Mouse (Mus musculus) c-Kit-positive CD71-positive TER-119-positive erythroid progenitor cells, embryonic 14.5 days (primary cell): ENCODE measurements around the gene Tbx21.

Source experiments
- DNase-seq: peaks from one replicate; pipeline ENCODE4 v3.0.0-alpha.2; 2013; ENCODE audit warnings: low spot score

The Tbx21 gene

DNA sequence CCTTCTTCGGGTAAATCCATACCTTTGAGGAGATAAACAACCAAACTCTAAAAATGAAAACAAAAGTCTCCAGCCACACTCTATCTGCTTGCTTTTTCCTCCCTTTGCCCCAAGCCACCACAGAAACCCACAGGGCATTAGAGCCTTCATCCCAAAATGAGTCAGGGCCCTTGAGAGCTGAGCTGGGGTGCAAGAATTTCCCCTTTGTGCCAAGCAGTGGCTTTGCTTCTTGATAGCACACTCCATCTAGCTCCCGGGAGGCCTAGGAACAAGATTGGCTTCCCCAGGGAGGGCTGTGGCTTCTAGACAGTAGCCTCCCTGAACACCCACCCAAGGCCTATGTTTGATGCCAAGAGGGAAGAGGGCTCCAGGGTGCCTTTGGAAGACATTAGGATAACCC, 16.6 kb upstream of the Tbx21 start:
- no peak for DNase-seq

DNA sequence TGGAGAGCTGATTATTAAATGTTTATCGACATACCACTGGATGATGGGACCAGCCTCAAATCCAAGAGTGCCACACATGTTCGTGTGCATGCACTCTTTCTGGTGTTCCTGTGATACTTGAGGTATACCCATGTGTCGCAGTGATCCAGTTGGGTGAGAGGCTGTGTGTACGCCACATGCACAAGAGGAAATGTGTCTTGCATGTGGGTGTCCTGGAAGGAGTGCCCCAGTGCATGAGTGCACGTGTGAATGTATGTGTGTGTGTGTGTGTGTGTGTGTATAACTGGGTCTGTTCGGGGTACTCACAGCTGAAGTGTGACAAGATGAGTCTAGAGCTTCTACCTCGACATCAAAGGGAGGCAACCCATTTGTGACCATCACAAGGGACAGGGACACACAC, 15.2 kb upstream of the Tbx21 start:
- DNase-seq: no peak

DNA sequence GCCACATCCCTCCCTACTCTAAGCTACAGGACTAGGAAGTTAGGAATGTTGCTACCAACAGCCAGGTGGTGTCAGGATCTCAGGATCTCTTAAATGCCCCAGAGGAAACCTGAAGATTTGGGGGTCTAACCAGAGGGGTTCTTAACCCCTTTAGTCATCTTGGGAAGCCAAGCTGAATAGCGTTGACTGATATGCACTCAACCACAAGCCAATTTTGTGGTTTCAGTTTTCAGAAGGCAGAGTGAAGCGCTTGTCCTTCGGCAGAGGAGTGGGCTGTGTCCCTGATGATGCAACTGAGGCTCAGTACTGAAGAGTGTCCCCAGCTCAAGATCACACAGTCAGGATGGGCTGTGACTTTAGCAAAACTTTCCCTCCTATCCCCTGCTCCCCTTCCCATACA, 13.8 kb upstream of the Tbx21 start:
- no peak for DNase-seq

DNA sequence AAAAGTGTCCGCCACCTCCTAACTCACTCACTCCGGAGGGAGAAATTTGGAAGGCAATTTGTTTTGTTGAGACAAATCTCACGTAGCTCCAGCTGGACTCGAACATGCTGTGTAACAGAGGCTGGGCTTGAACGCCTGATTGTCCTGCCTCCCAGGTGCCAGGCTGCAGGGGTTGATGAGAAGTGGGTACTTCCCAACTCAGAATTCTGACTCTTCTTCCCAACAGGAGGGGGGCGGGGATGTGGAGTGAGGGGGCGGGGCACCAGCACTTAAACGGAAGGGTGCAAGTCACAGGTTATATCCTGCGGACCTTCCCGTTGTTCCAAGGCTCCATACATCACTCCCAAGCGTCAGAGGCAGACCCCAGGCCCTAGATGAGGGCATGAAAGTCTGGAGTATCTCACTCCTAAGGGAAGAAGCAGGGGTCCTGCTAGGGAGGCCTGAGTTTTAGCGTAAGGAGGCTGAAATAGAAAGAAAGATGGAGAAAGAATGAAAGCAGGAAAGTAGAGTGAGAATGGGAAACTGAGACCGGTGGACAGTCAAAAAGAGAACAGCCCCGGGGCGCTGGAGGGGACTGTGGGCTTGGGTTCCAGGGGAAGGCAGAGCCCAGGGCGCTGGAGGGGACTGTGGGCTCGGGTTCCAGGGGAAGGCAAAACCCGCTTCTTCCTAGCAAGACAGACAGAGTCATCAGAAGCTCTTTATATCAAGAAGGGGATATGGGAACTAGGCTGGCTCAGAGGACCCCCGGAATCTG, 12.5 kb upstream of the Tbx21 start:
- DNase-seq: no peak

DNA sequence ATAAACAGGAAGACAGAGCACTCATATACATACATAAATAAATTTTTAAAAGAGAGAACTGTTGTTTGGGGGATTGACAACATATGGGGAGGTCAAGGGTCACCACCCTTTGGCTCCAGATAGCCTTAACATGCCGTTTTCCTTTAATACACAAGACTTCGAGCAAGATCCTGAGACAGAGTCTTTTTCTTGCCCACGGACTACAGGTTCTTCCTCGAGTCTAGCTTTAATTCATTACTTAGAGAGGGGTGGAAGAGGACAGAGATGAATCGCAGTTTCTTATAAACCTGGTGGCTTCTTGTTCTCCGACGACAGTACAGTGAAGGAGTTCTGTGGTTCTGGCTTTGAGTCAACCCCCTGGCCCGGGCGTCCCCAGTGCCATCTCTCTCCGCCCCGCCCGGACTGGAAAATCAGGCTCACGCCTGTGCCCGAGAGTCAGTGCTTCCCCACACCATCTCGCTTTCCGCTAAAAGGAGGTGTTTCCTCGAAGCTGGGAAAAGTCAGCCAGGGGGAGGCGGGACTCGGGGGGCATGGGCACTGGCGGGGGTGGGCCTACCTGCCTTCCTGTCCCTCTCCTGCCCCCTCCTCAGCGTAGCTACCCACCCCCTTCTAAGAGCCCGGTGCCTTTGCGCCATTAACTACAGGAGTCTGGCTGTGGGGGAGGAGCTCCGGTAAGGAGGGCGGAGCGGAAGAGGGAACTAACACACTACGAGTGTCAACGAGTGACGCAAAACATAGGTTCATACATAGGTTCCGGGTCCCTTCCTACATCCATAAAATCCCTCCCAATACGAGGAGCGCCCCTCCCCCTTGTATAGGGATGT, 11.7 kb upstream of the Tbx21 start:
- DNase-seq: peak; percentile 37

DNA sequence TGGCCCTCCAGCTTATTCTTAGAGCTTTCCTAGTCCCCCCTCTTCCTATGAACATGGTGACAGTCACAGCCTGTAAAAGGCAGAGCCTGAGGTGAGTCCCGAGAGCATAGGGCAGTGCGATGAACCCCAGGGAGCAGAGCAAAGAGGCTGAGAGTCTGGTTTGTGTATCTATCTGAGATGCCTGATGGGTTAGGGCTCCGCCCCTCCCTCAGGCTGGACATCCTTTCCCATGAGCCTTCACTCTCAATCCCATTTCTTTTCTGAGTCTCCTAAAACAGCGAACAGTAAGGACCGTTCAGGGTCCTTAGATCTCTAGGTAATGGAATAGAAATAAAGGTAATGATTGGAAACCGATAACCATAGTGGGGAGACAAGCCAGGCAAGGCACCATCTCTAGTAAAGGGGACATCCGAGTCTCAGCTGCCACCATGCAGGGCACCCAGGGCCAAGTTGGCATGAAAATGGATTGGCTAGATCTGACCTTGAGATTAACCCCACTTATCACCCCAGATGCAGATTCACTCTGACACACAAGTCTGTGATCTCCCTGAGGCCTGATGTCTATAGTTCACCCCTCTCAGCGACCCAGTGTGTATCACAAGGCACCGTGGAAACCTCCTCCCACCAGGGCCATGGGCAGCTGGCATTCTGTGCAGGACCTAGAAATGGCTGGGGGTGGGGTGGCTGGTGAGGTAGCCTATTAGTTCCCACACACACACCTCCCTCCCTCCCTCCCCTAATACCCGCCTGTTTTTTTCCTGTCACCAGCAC, 9.3 kb upstream of the Tbx21 start:
- DNase-seq: no peak

DNA sequence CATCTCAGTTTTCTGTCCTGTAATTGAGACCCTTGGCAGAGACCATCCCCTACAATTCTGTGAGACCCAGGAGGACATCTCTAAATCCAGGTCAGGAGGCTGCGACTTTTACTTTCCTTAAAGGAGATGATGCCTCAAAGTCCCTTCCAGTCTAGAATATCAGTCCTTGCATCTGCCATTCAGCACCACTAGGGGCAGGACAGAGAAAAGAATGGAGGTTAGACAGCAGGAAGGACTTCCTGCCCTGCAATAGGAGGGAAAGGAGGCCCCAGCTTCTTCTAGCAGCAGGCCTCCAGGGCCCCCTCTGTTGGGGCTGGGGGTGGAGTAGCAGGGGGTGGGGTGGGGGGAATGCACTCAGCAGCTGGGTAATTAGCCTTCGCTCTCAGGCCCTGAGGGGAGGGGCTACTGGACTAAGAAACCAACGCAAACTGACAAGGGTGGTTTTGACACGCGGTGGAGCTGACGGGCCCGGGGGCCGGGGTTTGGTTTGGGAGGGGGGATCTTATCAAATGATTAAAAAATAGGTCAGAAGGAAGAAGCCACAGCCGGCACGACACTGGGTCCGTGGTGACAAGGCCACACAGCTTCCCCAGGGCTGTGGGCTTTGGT, 8.3 kb upstream of the Tbx21 start:
- peak; percentile 28 for DNase-seq

DNA sequence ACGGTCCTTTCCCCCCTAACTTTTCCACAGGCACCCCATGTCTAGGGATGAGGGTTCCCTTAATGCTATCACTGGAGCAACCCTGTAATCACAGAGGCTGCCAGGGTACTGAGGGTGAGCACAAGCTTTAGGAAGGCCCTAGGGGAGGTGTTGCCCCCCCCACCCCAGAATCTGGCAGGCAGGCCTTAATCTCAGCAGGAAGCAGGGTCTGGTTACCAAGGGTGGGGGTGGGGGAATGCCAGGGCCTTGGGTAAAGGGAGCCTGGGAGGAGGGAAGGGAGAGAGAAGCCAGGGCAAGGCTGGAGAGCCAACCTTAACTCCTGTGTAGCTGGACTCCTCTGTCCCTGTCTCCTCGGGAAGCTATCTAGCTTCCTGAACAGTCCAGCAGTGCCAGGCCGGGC, 5.5 kb upstream of the Tbx21 start:
- DNase-seq: no peak

DNA sequence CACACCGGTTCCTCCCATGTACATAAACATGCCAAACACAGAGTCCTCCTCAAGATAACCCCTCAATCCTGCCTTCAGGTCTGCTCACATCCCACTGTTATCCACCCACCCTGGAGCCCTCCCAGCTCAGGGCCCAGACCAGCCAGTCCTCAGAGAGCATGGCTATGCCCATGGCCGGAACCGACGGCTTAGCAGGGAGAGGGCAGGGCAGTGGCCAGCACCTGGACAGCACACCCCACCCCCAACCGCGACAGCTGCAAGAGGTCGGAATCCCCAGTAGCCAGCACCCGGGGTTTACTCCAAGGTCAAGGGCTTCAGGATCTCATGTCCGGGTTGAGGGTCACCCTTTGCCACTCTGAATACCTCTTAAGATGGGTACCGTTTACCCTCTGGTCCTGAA, 5.1 kb upstream of the Tbx21 start:
- no peak for DNase-seq

DNA sequence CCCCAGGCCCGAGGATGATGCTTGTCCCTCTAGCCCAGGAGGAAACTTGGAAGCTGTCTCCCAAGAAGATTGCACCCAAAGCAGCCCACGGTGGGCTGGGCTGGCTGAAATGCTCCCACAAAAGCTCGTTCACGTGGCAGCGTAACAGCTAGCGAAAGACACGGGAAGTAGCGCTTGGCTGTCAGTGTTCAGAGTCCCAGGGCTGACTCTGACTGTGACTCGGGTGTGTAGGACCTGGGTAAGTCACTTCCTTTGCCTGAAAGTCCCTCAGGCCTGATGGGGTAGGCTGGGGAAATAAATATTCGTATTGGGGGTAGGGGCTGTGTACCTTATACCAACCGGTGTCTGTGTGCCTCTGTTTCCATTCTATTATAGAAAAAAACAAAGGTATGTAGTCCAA, 666 bp upstream of the Tbx21 start:
- DNase-seq: no peak

DNA sequence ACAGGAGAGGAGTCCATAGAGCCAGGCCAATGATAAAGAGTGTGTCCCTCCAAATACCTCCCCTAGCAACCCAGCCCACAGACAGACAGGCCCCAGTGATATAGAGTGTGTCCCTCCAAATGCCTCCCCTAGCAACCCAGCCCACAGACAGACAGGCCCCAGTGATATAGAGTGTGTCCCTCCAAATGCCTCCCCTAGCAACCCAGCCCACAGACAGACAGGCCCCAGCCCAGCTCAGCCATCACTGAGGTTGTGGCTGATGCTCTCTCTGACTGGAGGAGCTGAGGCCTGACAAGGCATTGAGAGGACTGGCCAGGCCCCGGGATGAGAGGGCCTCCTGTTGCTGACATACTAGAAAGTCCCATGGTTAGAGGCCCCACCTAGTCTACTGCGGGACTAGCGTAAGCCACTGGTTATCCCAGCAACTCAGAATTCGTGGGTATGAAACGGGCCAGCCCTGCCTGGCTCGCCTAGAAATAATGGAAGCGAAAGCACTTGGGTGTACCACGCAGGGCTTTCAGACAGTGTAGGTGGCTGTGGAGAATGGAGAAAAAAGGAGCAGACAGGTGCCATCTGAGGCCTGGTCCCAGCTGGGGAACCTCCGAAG, 2.5 kb downstream of the Tbx21 start:
- no peak for DNase-seq

DNA sequence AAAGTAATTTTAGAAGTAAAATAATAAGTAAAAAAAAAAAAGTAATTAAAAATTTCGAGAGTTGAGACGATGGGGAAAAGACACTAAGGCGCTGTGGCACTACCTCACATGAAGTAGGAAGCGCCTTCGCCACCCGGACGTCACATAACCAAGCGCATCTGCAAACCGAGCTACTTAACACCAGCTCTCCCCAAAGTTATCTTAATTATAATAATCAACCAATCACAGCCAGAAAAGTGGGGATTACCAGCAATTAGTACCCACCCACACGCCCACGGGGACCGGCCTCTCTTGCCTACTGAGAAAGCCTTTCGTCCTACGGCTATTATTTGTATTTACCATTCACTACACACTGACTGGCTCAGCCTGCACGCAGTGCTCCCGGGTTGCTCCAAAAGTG, 6.2 kb downstream of the Tbx21 start:
- no peak for DNase-seq

DNA sequence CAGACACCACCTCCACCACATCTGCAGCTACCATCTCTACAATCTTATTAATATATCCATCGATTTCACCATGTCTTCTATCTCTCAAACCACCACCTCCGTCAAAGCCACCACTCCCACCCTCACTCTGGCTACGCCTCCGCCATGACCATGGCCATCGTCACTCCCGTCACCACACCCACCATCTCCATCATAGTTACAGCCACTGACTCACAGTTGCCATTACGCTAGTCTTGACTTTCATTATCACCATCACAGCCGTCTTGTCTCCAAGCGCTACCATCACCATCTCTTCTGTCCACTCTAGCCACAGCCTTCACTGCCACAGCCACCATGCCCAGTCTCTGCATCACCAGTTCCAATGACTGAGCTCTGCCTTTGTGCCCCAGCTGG, 11.0 kb downstream of the Tbx21 start:
- DNase-seq: no peak

DNA sequence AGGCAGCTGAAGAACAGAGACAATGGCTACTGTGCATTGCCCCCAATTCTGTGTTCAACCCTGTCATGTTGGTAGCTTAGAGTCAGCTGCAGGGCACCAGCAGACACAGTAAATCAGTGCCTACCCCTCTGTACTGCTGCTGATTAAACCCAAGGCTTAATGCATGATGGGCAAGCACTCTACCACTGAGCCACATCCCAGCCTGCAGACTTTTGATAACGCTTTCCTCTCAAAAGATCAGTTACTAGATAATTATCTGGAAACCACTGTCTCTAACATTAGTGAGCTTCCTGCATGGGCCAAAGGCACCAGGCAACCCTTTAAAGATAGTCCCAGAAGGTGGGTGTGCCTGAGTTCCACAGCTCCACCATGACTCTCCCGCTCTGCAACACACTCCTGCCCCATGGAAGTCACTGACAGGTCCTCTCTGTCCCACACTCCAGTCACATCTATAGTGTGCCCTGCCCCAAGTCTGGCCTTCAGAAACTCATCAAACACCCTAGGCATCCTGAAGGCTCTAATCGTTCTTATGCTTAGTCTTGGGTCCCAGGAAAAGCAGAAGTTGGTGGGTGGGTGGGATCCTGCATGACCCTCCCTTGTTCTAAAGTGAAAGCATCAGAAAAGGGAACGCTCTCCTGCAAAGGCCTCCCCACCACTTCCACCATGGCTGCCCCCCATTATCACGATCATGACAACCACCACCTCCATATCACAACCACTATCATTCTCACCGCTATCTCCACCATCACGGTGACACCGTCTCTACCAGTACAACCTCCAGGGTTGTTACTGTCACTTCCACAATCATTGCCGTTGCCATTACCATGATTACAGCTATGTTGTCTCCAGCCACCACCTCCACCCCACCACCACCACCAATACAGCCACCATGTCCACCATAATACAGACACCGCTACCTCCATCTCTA, 11.7 kb downstream of the Tbx21 start:
- DNase-seq: no peak

DNA sequence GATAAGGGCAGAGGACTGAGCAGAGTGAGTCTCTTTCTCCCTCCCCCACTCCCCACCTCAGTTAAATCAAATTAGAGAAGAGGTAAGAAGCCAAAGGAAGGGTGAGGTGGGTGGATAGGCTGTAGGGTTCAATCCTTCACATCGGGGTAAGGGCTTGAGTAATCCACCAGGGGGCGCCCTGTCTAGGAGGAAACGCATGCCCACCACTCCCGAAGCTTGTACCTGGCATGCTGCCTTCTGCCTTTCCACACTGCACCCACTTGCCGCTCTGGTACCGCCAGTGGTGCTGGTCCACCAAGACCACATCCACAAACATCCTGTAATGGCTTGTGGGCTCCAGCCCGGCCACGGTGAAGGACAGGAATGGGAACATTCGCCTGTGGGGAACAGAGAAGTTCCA, 13.4 kb downstream of the Tbx21 start:
- peak; percentile 42 for DNase-seq

DNA sequence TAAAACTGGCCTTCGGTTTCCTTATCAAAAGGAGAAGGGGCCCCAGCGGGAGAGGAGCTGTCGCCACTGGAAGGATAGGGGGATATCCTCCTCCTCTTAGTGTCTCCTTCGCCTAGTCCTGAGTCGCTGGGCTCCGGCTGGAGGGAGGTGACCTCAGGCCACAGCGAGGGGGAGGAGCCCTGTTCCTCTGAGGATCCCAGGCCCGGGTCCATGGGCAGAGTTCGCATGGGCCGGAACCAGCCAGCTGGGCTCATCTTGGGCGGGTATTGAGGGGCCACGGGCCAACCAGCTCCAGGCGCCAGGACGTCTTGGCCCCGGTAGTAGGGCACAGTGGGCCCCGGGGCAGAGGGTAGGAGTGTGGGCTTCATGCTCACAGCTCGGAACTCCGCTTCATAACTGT, 16.3 kb downstream of the Tbx21 start:
- no peak for DNase-seq

DNA sequence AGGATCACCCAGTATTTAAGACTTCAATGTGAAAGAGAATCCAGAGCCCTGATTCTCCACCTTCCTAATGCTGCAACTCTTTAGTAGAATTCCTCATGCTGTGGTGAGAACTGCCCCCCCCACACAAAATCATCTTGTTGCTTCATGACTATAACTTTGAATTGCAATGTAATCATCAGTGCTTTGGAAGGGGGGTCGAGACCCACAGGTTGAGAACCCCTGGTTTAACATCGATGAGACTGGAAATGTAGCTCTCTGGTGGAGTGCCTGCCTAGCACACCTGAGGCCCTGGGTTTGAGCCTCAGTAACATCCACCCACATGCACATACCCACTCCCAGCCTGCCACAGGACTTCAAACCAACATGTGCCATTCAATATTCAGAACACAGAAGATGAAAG, 20.5 kb downstream of the Tbx21 start:
- DNase-seq: no peak

DNA sequence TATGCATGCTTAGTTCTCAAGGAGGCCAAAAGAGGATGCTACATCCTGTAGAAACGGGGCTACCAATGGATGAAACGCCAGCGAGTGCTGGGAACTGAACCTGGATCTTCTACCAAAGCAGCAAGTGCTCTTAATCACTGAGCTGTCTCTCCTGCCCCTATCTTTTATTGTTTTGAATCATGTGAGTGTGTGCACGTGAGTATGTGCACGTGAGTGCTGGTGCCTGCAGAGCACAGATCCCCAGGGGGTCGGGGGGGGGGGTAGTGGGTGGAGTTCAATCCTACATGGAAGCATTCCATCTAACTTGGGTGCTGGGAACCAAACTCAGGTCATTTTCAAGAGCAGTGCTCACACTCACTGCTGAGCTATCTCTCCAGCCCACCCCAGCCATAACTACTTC, 28.8 kb downstream of the Tbx21 start:
- no peak for DNase-seq

DNA sequence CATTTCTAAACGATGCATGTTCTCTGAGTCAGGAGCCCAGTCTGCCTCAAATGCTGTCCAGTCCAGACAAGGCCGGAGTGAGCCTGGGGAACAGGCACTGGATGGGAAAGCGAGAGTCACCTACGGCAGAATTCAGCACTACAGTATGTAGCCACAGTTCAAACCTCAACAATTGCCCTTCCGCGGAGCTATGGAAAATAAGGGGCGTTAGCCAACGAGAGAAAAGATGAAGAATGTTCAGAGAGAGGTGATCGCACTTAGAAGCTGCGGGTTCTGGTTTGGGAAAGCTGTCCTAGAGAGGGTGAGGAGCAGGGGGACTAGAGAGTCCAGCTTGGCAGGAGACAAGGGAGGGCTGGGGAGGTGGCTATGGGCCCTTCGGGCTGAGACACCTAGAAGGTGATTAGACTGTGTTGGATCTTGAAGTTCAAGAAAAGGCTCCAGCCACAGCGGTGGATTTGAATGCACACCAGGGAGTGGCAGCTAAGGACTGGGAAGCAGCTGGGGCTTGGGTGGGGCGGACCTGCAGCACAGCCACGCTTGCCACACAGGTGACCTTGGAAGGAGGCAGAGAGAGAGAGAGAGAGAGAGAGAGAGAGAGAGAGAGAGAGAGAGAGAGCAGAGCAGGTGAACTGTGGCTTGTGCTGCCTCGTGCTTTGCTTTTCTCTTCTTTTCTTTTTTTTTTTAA, 30.2 kb downstream of the Tbx21 start:
- no peak for DNase-seq

DNA sequence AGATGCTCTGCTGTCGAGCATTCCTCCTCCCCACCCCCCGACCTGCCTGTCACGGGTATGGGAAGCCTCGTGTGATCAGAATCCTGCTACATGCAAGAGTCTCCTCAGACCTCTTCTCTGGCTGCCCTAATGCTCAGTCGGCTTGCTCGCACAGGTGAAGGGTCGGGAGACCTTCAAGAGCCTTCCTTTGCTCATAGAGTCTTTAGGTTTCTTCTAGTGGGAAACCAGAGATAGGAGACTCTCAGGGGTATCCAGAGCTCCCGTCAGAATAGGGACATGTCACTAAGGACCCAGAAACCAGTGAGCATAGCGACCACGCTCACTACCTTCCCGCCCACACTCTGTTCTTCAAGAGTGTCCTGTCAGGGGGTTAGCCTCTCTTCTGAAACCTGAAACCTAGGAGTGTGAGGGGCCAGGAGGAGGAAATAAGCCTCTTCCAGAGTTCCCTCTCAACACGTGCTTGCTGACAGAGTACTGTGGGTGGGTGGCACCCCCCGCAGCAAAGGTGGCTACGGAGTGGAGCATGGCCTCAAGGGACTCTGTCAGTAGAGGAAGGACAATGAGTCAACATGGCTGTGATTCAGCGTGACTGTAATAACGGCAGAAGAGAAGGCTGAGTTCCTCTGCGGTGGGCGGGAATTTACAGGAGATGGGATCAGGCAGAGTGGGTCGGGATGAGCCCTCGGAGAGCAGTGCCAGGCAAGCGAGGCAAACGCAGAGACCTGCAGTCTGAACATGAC, 31.6 kb downstream of the Tbx21 start:
- DNase-seq: no peak
